Mouse (Mus musculus) hindbrain, embryonic 16.5 days (tissue): ENCODE measurements around the gene Ccdc155. TPM values are rescaled to one million over a fixed set of nuclear protein-coding genes. Genes with fewer than 3 reads are reported as not detected.

Experiments used
- ATAC-seq: fragments of 200-750 bp; cut with Nextera tagmentation; 2 replicates; pipeline ENCODE4 v1.8.0; 2017; ENCODE audit warnings: moderate TSS enrichment, moderate library complexity
- H3K27ac ChIP-seq: fragments of 300-500 bp; sonication (generic); 2 replicates; pipeline ENCODE4 v1.5.1; 2014; ENCODE audit warnings: low read depth, mild to moderate bottlenecking, control low read depth, low read length, moderate library complexity
- H3K27me3 ChIP-seq: fragments of 300-500 bp; sonication (generic); replicated peaks from 2 replicates; pipeline ENCODE4 v1.6.1; 2014; ENCODE audit warnings: low read length; ENCODE audit not compliant: control insufficient read depth, insufficient read depth
- H3K36me3 ChIP-seq: fragments of 300-500 bp; sonication (generic); 2 replicates; pipeline ENCODE4 v1.6.1; 2014; ENCODE audit warnings: mild to moderate bottlenecking, low read length, moderate library complexity, mixed read lengths; ENCODE audit not compliant: control insufficient read depth, insufficient read depth
- H3K4me1 ChIP-seq: fragments of 300-500 bp; sonication (generic); 2 replicates; pipeline ENCODE4 v1.6.1; 2014; ENCODE audit warnings: low read depth, low read length; ENCODE audit not compliant: control insufficient read depth, insufficient read depth
- H3K4me2 ChIP-seq: fragments of 300-500 bp; sonication (generic); 2 replicates; pipeline ENCODE4 v1.6.1; 2014; ENCODE audit warnings: mild to moderate bottlenecking, low read length, control low read depth, moderate library complexity
- H3K4me3 ChIP-seq: fragments of 300-500 bp; sonication (generic); 2 replicates; pipeline ENCODE4 v1.5.1; 2014; ENCODE audit warnings: mild to moderate bottlenecking, low read length, control low read depth, moderate library complexity
- H3K9ac ChIP-seq: fragments of 300-500 bp; sonication (generic); 2 replicates; pipeline ENCODE4 v1.6.1; 2014; ENCODE audit warnings: low read depth, mild to moderate bottlenecking, control low read depth, low read length, moderate library complexity
- H3K9me3 ChIP-seq: fragments of 300-500 bp; sonication (generic); 2 replicates; pipeline ENCODE4 v1.6.1; 2014; ENCODE audit warnings: mild to moderate bottlenecking, low read length, moderate library complexity; ENCODE audit not compliant: control insufficient read depth
- WGBS: fragments of 180-500 bp; shearing (Covaris S2); extraction: QIAGEN DNeasy Blood & Tissue Kit; methylation state at CpG from one replicate; pipeline ENCODE4 v1.1.7; 2014; 5-methylcytosine and 5-hydroxymethylcytosine counted together
- polyA plus RNA-seq: library from polyadenylated mRNA; unstranded; fragments of >200 nt; fragmentation: Nextera tagmentation; extraction: Ambion mirVana; gene quantifications from 2 replicates; pipeline ENCODE4 v1.2.1, GENCODE M21; 2015

Ccdc155 gene
- polyA plus RNA-seq, 1 experiment from 2014 or later, result 0.54 TPM

DNA sequence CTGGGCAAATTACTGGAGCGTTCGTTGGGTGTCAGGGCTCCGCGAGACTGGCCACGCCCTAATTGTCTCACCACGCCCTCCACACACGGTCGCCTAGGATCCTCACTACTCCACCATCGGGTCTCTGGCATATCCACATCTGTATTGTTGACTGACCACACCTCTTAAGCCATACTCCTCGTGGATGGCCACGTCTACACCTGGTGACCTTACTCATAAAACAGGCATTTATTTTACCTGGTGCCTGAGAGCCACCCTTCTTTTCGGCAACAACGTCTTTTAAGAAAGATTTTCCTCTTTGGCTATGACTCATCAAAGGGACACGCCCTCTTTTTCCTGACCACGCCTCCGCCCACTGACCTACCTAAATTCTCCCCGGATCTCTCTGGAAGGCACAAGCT is 7.2 kb upstream of the Ccdc155 start, which contains the start of gene Dkkl1:
TSS of gene Dkkl1 (minus strand) at position 297 of the 401 bp plus-strand sequence.
- Histone ChIP-seq H3K4me3 (peak within 1 kb of the TSS; percentile 21), H3K9ac (peak within 1 kb of the TSS; percentile 45), H3K36me3 (no peaks in the 10 kb centered on the region), H3K9me3 (no peaks in the 10 kb centered on the region), H3K27ac (no peak within 1 kb of the TSS), H3K4me1 (peaks cover 12% of the 10 kb centered on the region), H3K4me2 (peak within 1 kb of the TSS; percentile 19), H3K27me3 (peaks cover 22% of the 10 kb centered on the region)
- 5% methylated on average over 17 of the region's 17 CpGs for WGBS
- 0 out of 2 replicates have a peak, but pooled peaks have one; percentile 29 for ATAC-seq

DNA sequence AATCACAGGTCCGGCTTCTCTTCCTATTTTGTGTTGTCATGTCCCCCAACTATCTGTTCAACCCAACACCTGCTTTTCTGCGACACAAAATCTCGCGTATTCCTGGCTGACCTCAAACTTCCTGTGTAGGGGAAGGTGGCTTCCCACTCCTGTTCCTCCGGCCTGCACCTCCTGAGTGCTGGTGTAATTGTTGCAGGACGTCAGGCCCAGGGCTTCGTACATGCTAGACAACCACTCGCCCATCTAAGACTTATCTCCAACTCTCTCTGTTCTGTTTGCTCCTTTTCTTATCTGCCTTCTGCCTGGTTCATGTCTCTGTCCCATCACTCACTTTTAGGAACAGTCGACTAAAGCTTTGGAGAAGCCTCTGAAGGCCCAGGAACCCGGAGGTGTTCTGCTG is 6.4 kb upstream of the Ccdc155 start:
- H3K4me2 ChIP-seq, result peak overlapping the region; percentile 19; the same call in 1 of the 2 replicates
- H3K4me3 ChIP-seq, result peak overlapping the region; percentile 21
- ATAC-seq, result no peak
- WGBS, result 77% methylated on average over 10 of the region's 10 CpGs
- H3K27me3 ChIP-seq, result peaks cover 22% of the 10 kb centered on the region
- peaks cover 6% of the 10 kb centered on the region for H3K4me1 ChIP-seq
- no peak overlapping the region; the same call in 1 of the 2 replicates for H3K9ac ChIP-seq
- no peak overlapping the region for H3K27ac ChIP-seq
- no peaks in the 10 kb centered on the region for H3K36me3 ChIP-seq
- no peaks in the 10 kb centered on the region for H3K9me3 ChIP-seq

DNA sequence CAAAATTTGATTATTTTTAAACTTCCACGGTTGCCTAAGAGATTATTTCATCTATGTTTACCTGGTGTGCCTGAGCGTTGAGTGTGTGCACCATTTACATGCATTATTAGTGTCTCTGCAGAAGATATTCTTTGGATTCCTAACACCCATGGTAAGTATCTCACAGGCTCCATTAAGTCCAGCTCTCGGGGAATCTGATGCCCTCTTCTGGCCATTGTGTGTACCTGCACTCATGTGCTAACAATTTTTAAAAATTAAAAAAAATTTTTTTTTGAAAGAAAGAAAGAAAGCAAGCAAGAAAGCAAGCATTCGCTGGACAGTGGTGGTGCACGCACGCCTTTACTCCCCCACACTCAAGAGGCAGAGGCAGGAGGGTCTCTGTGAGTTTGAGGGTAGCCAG is 3.6 kb upstream of the Ccdc155 start:
- H3K4me1 ChIP-seq, result no peaks in the 10 kb centered on the region
- no peak overlapping the region for H3K4me2 ChIP-seq
- no peak overlapping the region for H3K27ac ChIP-seq
- WGBS, result 81% methylated on average over 6 of the region's 6 CpGs
- no peak overlapping the region for H3K9ac ChIP-seq
- H3K27me3 ChIP-seq, result peaks cover 22% of the 10 kb centered on the region
- H3K4me3 ChIP-seq, result no peak overlapping the region
- no peak for ATAC-seq
- H3K9me3 ChIP-seq, result no peaks in the 10 kb centered on the region
- no peaks in the 10 kb centered on the region for H3K36me3 ChIP-seq

DNA sequence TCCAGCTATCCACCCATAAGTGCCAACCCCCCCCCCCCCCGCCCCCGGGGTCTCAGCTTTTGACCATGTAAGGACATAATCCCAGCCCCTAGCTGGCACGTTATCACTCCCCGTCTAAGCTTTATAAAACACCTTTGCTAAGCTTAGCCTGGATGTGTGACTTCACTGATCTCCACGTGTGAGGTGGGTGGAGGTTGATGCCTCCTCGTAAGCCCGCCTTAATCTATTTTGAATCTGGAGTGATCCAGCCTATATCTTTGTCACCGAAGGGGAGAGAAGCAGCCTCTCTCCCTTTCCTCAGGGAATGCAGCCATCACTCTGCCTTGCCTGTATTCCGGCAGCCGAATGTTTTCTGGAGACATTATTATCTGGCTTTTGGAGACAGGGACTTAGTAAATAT is 2.0 kb downstream of the Ccdc155 start:
- Histone ChIP-seq H3K9me3 (no peaks in the 10 kb centered on the region), H3K4me2 (no peak overlapping the region), H3K36me3 (no peaks in the 10 kb centered on the region), H3K27ac (no peak overlapping the region), H3K4me3 (no peak overlapping the region), H3K27me3 (no peaks in the 10 kb centered on the region), H3K9ac (no peak overlapping the region), H3K4me1 (peaks cover 2% of the 10 kb centered on the region; the same call in 1 of the 2 replicates)
- ATAC-seq, result no peak
- WGBS, result 57% methylated on average over 10 of the region's 10 CpGs

DNA sequence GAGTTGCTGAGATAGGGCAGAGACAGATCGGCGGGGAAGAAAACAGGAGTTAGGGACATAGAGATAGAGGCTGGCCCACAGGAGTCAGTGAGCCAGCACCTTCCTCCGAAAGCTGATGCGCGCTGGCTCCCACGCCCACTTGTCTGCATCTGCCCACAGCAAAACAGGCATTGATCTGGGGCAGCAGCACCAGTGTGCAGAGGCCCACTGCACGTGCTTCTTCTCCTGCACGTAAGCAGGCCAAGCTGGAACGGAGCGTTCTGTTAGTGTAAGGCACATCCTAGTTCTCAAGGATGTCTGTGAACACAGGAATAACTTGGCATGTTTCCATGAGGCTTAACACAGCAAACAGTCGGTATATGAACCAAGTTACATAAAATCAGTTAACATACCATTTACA is 5.7 kb downstream of the Ccdc155 start:
- Histone ChIP-seq H3K4me3 (no peak overlapping the region), H3K36me3 (no peaks in the 10 kb centered on the region), H3K27ac (no peak overlapping the region), H3K9ac (no peak overlapping the region), H3K4me2 (no peak overlapping the region), H3K9me3 (no peaks in the 10 kb centered on the region), H3K27me3 (no peaks in the 10 kb centered on the region; the same call in 1 of the 2 replicates), H3K4me1 (peaks cover 2% of the 10 kb centered on the region; the same call in 1 of the 2 replicates)
- no peak for ATAC-seq
- 86% methylated on average over 11 of the region's 11 CpGs for WGBS

DNA sequence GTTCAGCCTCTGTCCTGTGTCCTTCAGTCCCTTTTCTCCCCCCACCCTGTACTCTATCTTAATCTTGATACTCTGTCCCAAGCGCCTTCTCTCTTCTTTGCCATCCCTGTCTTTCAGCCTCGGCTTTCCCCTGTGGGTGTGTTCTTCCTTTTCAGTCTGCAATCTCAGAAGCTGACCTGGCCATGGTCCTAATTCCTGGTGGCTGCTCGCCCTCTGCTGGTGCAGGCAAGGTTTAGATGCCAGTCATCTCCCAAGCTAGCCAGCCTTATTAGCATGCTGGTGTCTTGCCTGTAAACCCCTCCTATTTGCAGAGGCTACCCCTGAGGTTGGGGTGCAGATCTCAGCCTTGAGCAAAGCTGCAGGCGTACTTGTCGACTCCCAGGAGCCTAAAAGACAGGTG is 6.3 kb downstream of the Ccdc155 start:
- peak overlapping the region; percentile 20; the same call in 1 of the 2 replicates for H3K4me2 ChIP-seq
- no peak overlapping the region for H3K27ac ChIP-seq
- WGBS, result 12% methylated on average over 5 of the region's 5 CpGs
- no peak overlapping the region for H3K4me3 ChIP-seq
- H3K9me3 ChIP-seq, result no peaks in the 10 kb centered on the region
- peaks cover 2% of the 10 kb centered on the region; the same call in 1 of the 2 replicates for H3K4me1 ChIP-seq
- no peaks in the 10 kb centered on the region for H3K36me3 ChIP-seq
- H3K27me3 ChIP-seq, result no peaks in the 10 kb centered on the region; the same call in 1 of the 2 replicates
- peak overlapping the region; percentile 52 for H3K9ac ChIP-seq
- peak; percentile 68 for ATAC-seq

DNA sequence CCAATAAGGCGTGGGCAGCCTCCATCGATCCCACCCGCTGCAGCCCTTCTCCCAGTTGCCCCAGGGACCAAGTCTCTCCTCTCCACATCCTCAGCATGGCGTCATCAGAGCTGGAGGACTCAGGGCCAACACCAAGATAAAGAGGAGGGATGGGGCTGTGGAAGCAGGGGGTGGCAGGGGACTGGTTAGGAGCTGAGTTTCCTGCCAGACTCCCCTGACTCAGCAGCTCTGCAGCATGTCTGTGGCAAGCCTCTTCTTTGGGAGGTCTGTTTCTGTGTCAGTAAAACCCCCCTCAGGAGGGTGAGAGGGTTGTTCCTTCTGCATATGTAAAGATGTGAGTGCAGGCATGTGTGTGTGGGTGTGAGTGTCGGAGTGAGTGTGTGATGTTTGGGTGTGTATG is 7.7 kb downstream of the Ccdc155 start:
- Histone ChIP-seq H3K4me3 (no peak overlapping the region), H3K27me3 (no peaks in the 10 kb centered on the region; the same call in 1 of the 2 replicates), H3K36me3 (no peaks in the 10 kb centered on the region), H3K9me3 (no peaks in the 10 kb centered on the region), H3K9ac (no peak overlapping the region), H3K4me2 (no peak overlapping the region), H3K27ac (no peak overlapping the region), H3K4me1 (peaks cover 2% of the 10 kb centered on the region; the same call in 1 of the 2 replicates)
- ATAC-seq, result no peak
- 71% methylated on average over 4 of the region's 5 CpGs for WGBS

DNA sequence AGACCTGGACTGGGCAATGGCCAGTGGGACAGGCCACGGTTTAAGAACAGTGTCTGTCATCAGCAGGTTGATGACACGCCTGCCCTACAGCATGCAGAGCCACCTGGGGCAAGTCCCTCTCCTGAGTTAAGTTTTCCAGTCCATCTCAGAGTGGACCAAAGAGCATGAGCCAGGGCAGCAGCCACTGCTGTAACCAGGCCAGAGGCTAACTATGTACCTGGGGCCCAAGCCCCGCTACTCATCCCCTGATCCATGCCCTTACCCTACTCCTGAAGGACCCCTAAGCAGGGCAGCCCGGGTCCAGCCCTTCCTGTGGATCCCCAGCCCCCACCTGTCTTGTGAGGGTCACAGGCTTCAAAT is 8.5 kb downstream of the Ccdc155 start:
- Histone ChIP-seq H3K4me2 (no peak overlapping the region), H3K27me3 (no peaks in the 10 kb centered on the region; the same call in 1 of the 2 replicates)
- ATAC-seq, result no peak

DNA sequence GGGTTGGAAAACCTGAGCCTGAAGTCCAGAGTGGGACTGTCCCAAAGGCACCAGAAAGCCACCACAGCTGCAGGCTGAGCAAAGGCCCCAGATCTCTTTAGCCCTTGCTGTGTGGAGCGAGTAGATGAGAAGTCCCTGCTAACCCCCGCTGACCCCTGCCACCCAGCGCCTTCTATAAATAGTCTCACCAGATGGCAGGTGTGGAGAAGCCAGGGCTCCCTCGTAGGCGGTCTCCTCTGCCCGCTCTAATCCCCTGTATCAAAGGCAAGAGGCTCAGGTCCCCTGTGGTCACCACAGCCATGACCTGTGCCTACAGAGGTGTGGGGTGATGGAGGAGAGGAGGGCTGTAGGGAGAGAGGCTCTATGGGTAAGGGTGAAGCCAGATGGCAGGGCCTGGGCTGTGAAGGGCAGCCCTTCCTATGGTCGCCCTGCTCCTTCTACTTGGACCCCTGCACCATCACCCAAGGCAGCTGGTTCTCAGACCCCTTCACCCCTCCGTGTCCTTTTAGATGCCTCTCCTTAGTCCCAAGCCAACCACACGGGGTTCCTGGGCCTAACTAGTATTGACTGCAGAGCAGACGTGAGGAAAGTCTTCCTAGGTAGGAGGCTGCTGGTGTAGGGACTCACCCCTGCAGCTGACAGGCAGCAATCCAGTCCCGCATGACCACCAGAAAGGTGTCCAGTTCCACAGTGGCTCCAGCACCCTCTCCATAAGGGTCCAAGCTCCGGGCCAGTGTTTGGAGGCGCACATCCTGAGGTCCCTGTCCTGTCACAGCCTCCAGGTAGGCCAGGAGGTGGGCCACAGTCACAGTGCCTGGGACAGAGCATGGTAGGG is 9.1 kb downstream of the Ccdc155 start:
- no peak overlapping the region for H3K9ac ChIP-seq
- no peak overlapping the region for H3K4me3 ChIP-seq
- no peaks in the 10 kb centered on the region for H3K36me3 ChIP-seq
- WGBS, result 66% methylated on average over 13 of the region's 13 CpGs
- no peak for ATAC-seq
- peaks cover 2% of the 10 kb centered on the region; the same call in 1 of the 2 replicates for H3K4me1 ChIP-seq
- H3K9me3 ChIP-seq, result no peaks in the 10 kb centered on the region
- H3K4me2 ChIP-seq, result no peak overlapping the region
- no peaks in the 10 kb centered on the region; the same call in 1 of the 2 replicates for H3K27me3 ChIP-seq
- H3K27ac ChIP-seq, result no peak overlapping the region

More for the DNA sequence above, 8.5 kb downstream of the Ccdc155 start:
- Histone ChIP-seq H3K9ac (no peak overlapping the region), H3K36me3 (no peaks in the 10 kb centered on the region), H3K27ac (no peak overlapping the region), H3K4me3 (no peak overlapping the region), H3K9me3 (no peaks in the 10 kb centered on the region), H3K4me1 (peaks cover 2% of the 10 kb centered on the region; the same call in 1 of the 2 replicates)
- 85% methylated on average over 4 of the region's 4 CpGs for WGBS
